Mouse (Mus musculus): ENCODE results near the gene Tmem185b.

DNA sequence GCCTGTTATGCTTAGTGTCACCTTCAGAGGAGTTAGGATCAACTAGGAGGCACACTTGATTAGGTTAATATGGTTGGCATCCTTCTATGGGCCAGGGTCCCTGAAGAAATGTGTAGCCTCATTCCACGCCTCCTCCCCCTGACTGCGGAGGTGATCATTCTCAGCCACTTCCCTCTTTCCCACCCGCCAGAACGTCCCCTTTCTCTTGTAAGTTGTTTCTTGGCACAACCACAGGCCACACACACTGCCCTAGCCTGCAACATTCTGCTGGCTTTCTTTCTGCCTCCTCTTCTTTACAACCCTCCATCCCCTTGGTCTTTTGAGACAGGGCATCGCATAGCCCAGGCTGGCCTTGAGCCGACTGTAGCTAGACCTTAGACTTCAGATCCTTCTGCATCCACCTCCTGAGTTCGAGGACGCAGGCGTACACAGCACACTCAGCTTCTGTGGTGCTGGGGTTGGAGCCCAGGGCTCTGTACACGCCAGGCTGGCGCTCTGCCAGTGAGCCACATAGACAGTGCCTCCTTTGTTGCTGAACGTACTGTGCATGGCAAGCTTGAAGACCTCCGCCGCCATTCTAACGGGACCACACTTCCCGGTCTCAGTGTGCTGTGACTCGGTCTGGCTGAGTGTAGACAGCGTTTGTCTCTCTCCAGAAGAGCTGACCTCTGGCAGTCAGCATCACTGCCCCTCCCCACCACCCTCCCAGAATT, 7.3 kb downstream of the Tmem185b start:
- no peak for TF ChIP-seq POLR2A (IDR thresholded peaks at IDR 0.05; ENCODE audit: low read depth, low read length)
- TF ChIP-seq CTCF (IDR thresholded peaks at IDR 0.05; ENCODE audit: extremely low read depth, insufficient read depth, insufficient read length, insufficient replicate concordance): no peak
